Mouse (Mus musculus) MEL (cell line): Measurements from ENCODE around the gene Tia1. TPM values are rescaled to one million over a fixed set of nuclear protein-coding genes. Genes with fewer than 3 reads are reported as not detected.

ENCODE experiments used
- DNase-seq: peaks from one replicate; pipeline ENCODE4 v3.0.0; 2011; ENCODE audit warnings: low read depth, low spot score
- H3K27ac ChIP-seq: 2 replicates; pipeline ENCODE4 v1.5.1; 2012; ENCODE audit warnings: low read depth, mild to moderate bottlenecking, control low read depth, low read length, moderate library complexity; ENCODE audit not compliant: control insufficient read depth
- H3K27me3 ChIP-seq, 2 experiments: fragments of 150-350 bp in 1 of 2; sonication (generic) in 1 of 2; 2 replicates each; pipeline ENCODE4 v1.6.1; 2012; ENCODE audit warnings: low read length in 2 of 2, mild to moderate bottlenecking in 2 of 2, improper control_type of control experiment in 1 of 2, moderate library complexity in 1 of 2; ENCODE audit not compliant: insufficient read depth in 2 of 2, control insufficient read depth in 1 of 2
- H3K36me3 ChIP-seq, 2 experiments: 2 replicates each; pipeline ENCODE4 v1.6.1; 2012 to 2014; ENCODE audit warnings: low read length in 2 of 2, improper control_type of control experiment in 1 of 2, inconsistent platforms in 1 of 2, mild to moderate bottlenecking in 1 of 2; ENCODE audit not compliant: insufficient read depth in 2 of 2, control insufficient read depth in 1 of 2
- H3K4me1 ChIP-seq, 2 experiments: fragments of 150-350 bp in 1 of 2; sonication (generic) in 1 of 2; 2 replicates each; pipeline ENCODE4 v1.6.1; 2012; ENCODE audit warnings: low read length in 2 of 2, improper control_type of control experiment in 1 of 2, mild to moderate bottlenecking in 1 of 2; ENCODE audit not compliant: insufficient read depth in 2 of 2, control insufficient read depth in 1 of 2
- H3K4me3 ChIP-seq, 2 experiments: fragments of 150-350 bp in 1 of 2; sonication (generic) in 1 of 2; 2 replicates each; pipeline ENCODE4 v1.5.1; 2012; ENCODE audit warnings: low read depth in 2 of 2, low read length in 2 of 2, mild to moderate bottlenecking in 2 of 2, moderate library complexity in 2 of 2, control low read depth in 1 of 2, improper control_type of control experiment in 1 of 2; ENCODE audit not compliant: control insufficient read depth in 1 of 2, insufficient read depth in 1 of 2
- H3K79me2 ChIP-seq: 2 replicates; pipeline ENCODE4 v1.6.1; 2012; ENCODE audit warnings: mild to moderate bottlenecking, low read length, moderate library complexity; ENCODE audit not compliant: control insufficient read depth, poor library complexity, insufficient read depth
- H3K9ac ChIP-seq: 2 replicates; pipeline ENCODE4 v1.6.1; 2012; ENCODE audit warnings: low read depth, mild to moderate bottlenecking, control low read depth, low read length, moderate library complexity; ENCODE audit not compliant: control insufficient read depth, poor library complexity, severe bottlenecking
- H3K9me3 ChIP-seq: fragments of 150-350 bp; sonication (generic); replicated peaks from 2 replicates; pipeline ENCODE4 v1.6.1; 2012; ENCODE audit warnings: mild to moderate bottlenecking, low read length, improper control_type of control experiment, moderate library complexity; ENCODE audit not compliant: insufficient read depth
- BHLHE40 ChIP-seq: IDR thresholded peaks from 2 replicates; pipeline ENCODE4 v1.6.1; 2012; ENCODE audit warnings: low read depth, mild to moderate bottlenecking, inconsistent platforms, low read length, improper control_type of control experiment, borderline replicate concordance
- CHD1 ChIP-seq: IDR thresholded peaks from 2 replicates; pipeline ENCODE4 v1.6.1; 2012; ENCODE audit warnings: low read depth, mild to moderate bottlenecking, inconsistent platforms, low read length, improper control_type of control experiment
- CTCF ChIP-seq, 3 experiments: IDR thresholded peaks in 2 of 3; conservative IDR thresholded peaks in 1 of 3; 2 replicates each; pipeline ENCODE4 v1.5.1; 2011 to 2012; ENCODE audit warnings: low read length in 3 of 3, low read depth in 2 of 3, mild to moderate bottlenecking in 2 of 3, improper control_type of control experiment in 1 of 3, inconsistent platforms in 1 of 3, mixed read lengths in 1 of 3, moderate library complexity in 1 of 3; ENCODE audit not compliant: control insufficient read depth in 1 of 3, insufficient read depth in 1 of 3, poor library complexity in 1 of 3, severe bottlenecking in 1 of 3
- ELF1 ChIP-seq: IDR thresholded peaks from 2 replicates; pipeline ENCODE4 v1.6.1; 2014; ENCODE audit warnings: low read depth, mild to moderate bottlenecking, inconsistent platforms, low read length, improper control_type of control experiment, moderate library complexity
- GABPA ChIP-seq: IDR thresholded peaks from 2 replicates; pipeline ENCODE4 v1.6.1; 2012; ENCODE audit warnings: low read depth, mild to moderate bottlenecking, inconsistent platforms, low read length, improper control_type of control experiment, moderate library complexity
- GATA1 ChIP-seq: IDR thresholded peaks from 2 replicates; pipeline ENCODE4 v1.6.1; 2011; ENCODE audit warnings: low read depth, low read length, improper control_type of control experiment
- HCFC1 ChIP-seq: IDR thresholded peaks from 2 replicates; pipeline ENCODE4 v1.6.1; 2012; ENCODE audit warnings: low read depth, mild to moderate bottlenecking, inconsistent platforms, low read length, improper control_type of control experiment, moderate library complexity
- JUND ChIP-seq: IDR thresholded peaks from 2 replicates; pipeline ENCODE4 v1.6.1; 2011; ENCODE audit warnings: low read depth, mild to moderate bottlenecking, improper control_type of control experiment, low read length
- MAZ ChIP-seq: IDR thresholded peaks from 2 replicates; pipeline ENCODE4 v1.6.1; 2012; ENCODE audit warnings: low read depth, mild to moderate bottlenecking, inconsistent platforms, low read length, improper control_type of control experiment
- MEF2A ChIP-seq: IDR thresholded peaks from 2 replicates; pipeline ENCODE4 v1.6.1; 2014; ENCODE audit warnings: low read depth, mild to moderate bottlenecking, inconsistent platforms, low read length, improper control_type of control experiment; ENCODE audit not compliant: poor library complexity, insufficient replicate concordance, severe bottlenecking; ENCODE audit errors: extremely low read depth
- MYB ChIP-seq: IDR thresholded peaks from 2 replicates; pipeline ENCODE4 v1.6.1; 2011; ENCODE audit warnings: mild to moderate bottlenecking, low read depth, low read length, improper control_type of control experiment
- NELFE ChIP-seq: IDR thresholded peaks from 2 replicates; pipeline ENCODE4 v1.6.1; 2011; ENCODE audit warnings: low read depth, low read length, improper control_type of control experiment
- NRF1 ChIP-seq: IDR thresholded peaks from 2 replicates; pipeline ENCODE4 v1.6.1; 2014; ENCODE audit warnings: low read depth, mild to moderate bottlenecking, inconsistent platforms, low read length, improper control_type of control experiment, moderate library complexity; ENCODE audit not compliant: poor library complexity, insufficient read depth, severe bottlenecking
- POLR2A ChIP-seq, 2 experiments: IDR thresholded peaks; 2 replicates each; pipeline ENCODE4 v1.6.1; 2011 to 2012; ENCODE audit warnings: low read length in 2 of 2, mild to moderate bottlenecking in 2 of 2, control low read depth in 1 of 2, improper control_type of control experiment in 1 of 2, low read depth in 1 of 2, moderate library complexity in 1 of 2; ENCODE audit not compliant: control insufficient read depth in 1 of 2, insufficient read depth in 1 of 2, poor library complexity in 1 of 2
- POLR2AphosphoS2 ChIP-seq: IDR thresholded peaks from 2 replicates; pipeline ENCODE4 v1.6.1; 2011; ENCODE audit warnings: low read length, improper control_type of control experiment
- RAD21 ChIP-seq: IDR thresholded peaks from 2 replicates; pipeline ENCODE4 v1.6.1; 2011; ENCODE audit warnings: mild to moderate bottlenecking, low read depth, low read length, improper control_type of control experiment
- RCOR1 ChIP-seq: IDR thresholded peaks from 2 replicates; pipeline ENCODE4 v1.6.1; 2012; ENCODE audit warnings: low read depth, mild to moderate bottlenecking, inconsistent platforms, low read length, improper control_type of control experiment
- SIN3A ChIP-seq: IDR thresholded peaks from 2 replicates; pipeline ENCODE4 v1.6.1; 2012; ENCODE audit warnings: low read length, improper control_type of control experiment, inconsistent platforms
- SMC3 ChIP-seq: IDR thresholded peaks from 2 replicates; pipeline ENCODE4 v1.6.1; 2011; ENCODE audit warnings: low read depth, low read length, improper control_type of control experiment
- TAL1 ChIP-seq: IDR thresholded peaks from 2 replicates; pipeline ENCODE4 v1.6.1; 2012; ENCODE audit warnings: mild to moderate bottlenecking, inconsistent platforms, low read length, moderate library complexity, mixed read lengths
- TBP ChIP-seq: IDR thresholded peaks from 2 replicates; pipeline ENCODE4 v1.8.0; 2011; ENCODE audit warnings: low read depth, low read length, improper control_type of control experiment
- TCF12 ChIP-seq: IDR thresholded peaks from 2 replicates; pipeline ENCODE4 v1.6.1; 2014; ENCODE audit warnings: low read depth, mild to moderate bottlenecking, inconsistent platforms, low read length, improper control_type of control experiment, moderate library complexity
- USF2 ChIP-seq, 2 experiments: IDR thresholded peaks; 2 replicates each; pipeline ENCODE4 v1.6.1; 2011 to 2012; ENCODE audit warnings: improper control_type of control experiment in 2 of 2, low read length in 2 of 2, borderline replicate concordance in 1 of 2, inconsistent platforms in 1 of 2, low read depth in 1 of 2, mild to moderate bottlenecking in 1 of 2; ENCODE audit not compliant: insufficient read depth in 1 of 2
- ZC3H11A ChIP-seq: IDR thresholded peaks from 2 replicates; pipeline ENCODE4 v1.6.1; 2012; ENCODE audit warnings: low read depth, mild to moderate bottlenecking, inconsistent platforms, low read length, improper control_type of control experiment
- ZKSCAN1 ChIP-seq: IDR thresholded peaks from 2 replicates; pipeline ENCODE4 v1.6.1; 2012; ENCODE audit warnings: low read depth, mild to moderate bottlenecking, inconsistent platforms, low read length, improper control_type of control experiment, moderate library complexity
- polyA plus RNA-seq, 2 experiments: library from polyadenylated mRNA; stranded (reverse) in 1 of 2; unstranded in 1 of 2; fragments of >175 nt in 1 of 2; fragments of >200 nt in 1 of 2; gene quantifications; 2 replicates each; pipeline versions ENCODE4 v1.2.1 to v1.2.4; 2012; ENCODE audit warnings: low replicate concordance in 2 of 2, low read depth in 1 of 2; ENCODE audit not compliant: insufficient read length in 2 of 2, insufficient read depth in 1 of 2, missing spikeins in 1 of 2
- total RNA-seq: library from RNA; depleted of rRNA; stranded (reverse); fragments of 300-350 nt; gene quantifications from 2 replicates; pipeline ENCODE4 v1.2.3, GENCODE M21; 2012

The Tia1 gene
- total and polyA plus RNA-seq, 3 experiments: 21.5 to 25.3 TPM; not detected in 1

DNA sequence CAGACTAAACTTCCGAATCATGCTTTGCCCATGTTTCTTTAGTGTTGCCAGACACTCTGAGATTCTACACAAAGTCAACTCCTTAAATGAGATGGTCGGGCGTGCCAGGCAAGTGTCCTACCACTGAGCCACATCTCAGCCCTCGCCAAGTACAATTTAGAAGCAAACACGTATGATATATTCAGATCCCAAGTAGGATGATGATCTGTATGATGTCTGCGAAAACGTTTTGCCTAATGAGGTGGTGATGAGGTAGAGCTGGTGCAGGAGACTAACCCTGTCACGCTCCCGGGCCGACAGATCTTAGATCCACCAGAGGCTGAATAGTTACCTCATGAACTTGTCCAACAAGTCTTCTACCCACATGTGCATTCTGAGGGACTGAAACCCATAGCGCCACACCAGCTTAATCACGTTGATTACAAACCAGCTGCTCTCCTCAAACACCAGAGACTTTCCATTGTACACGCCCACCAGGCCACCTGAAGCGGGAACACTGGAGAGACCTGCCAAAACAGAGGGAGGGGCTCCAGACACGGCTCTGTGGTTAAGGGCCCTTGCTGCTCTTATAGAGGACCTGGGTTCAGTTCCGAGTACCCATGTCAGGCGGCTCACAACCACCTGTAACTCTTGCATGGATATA lies 9.8 kb upstream of the Tia1 start:
- DNase-seq: no peak
- peaks cover 4 to 5% of the 10 kb centered on the region in 2 experiments for H3K36me3 ChIP-seq

DNA sequence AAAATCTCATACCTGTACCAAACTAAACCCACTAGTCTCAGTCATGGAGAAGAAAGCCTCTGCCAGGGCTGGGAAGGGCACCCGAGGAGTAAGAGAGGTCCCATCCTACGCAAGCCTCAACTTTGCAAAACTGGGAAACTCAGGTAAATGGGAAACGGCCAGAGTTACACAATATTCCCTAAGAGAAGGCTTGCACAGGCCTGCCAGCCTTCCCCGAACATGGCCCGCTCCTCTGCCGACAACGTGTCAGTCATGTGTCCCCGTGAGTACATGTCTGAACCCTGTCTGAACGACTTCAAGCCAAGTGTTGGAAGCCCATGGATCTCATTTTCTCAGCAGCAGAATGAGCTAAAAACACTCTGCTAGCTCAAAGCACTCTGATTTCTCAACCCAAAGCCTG lies 9.0 kb upstream of the Tia1 start:
- H3K36me3 ChIP-seq: peaks cover 3 to 7% of the 10 kb centered on the region in 2 experiments
- no peaks in the 10 kb centered on the region for H3K27me3 ChIP-seq
- H3K4me1 ChIP-seq: peaks cover 0 to 9% of the 10 kb centered on the region in 2 experiments; a peak in 2 of 4 replicates
- no peaks in the 10 kb centered on the region for H3K9me3 ChIP-seq
- TF ChIP-seq POLR2AphosphoS2: no peak
- TF ChIP-seq NELFE: no peak
- TF ChIP-seq GABPA: no peak
- TF ChIP-seq HCFC1: no peak
- no peak for TF ChIP-seq ZKSCAN1
- no peak for TF ChIP-seq TAL1
- H3K4me3 ChIP-seq: no peak overlapping the region
- H3K9ac ChIP-seq: no peak overlapping the region
- H3K79me2 ChIP-seq: peaks cover 9% of the 10 kb centered on the region
- no peak overlapping the region for H3K27ac ChIP-seq
- DNase-seq: no peak

More for the DNA sequence above, 9.8 kb upstream of the Tia1 start:
- TF ChIP-seq HCFC1: no peak
- Histone ChIP-seq H3K9me3 (no peaks in the 10 kb centered on the region), H3K4me3 (no peak overlapping the region), H3K9ac (no peak overlapping the region), H3K4me1 (peaks cover 0 to 8% of the 10 kb centered on the region in 2 experiments; a peak in 2 of 4 replicates), H3K79me2 (peaks cover 9% of the 10 kb centered on the region), H3K27ac (no peak overlapping the region), H3K27me3 (no peaks in the 10 kb centered on the region)

DNA sequence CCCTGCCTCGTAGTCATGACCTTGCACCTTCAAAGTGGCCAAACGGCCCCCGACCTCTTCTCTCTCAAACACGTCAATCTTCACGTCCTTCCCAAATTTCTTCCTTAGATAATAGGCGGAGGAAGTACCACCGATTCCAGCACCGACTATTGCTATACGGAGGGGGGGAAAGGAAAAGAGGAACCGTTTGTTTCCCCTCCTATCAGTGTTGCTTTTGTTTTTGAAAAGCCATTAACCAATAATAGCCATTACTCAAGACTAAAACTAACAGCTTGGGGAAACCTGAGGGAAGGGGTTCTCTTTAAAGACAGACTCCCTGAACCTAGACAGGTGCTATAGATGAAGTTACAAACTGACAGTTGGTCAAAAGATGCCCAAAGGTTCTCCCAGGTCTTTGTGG lies 8.1 kb upstream of the Tia1 start:
- Histone ChIP-seq H3K4me1 (peaks cover 0 to 13% of the 10 kb centered on the region in 2 experiments; a peak in 2 of 4 replicates), H3K9me3 (no peaks in the 10 kb centered on the region)
- TF ChIP-seq RAD21 (no peak), ELF1 (no peak), POLR2A (IDR thresholded peaks at IDR 0.05; ENCODE audit: control insufficient read depth in 1 of 2, insufficient read depth in 1 of 2, low read depth in 1 of 2, low read length in 2 of 2, poor library complexity in 1 of 2) (no peak), TCF12 (no peak), TAL1 (no peak), JUND (0 out of 2 replicates have a peak, but pooled peaks have one; percentile 20), BHLHE40 (no peak), CHD1 (no peak), MEF2A (no peak), TBP (no peak), MAZ (no peak), SMC3 (no peak), RCOR1 (no peak), ZC3H11A (no peak), USF2 (IDR thresholded peaks at IDR 0.05; ENCODE audit: borderline replicate concordance in 1 of 2, insufficient read depth in 1 of 2, low read depth in 1 of 2, low read length in 2 of 2) (no peak), CTCF (IDR thresholded peaks at IDR 0.05 in 2 of 3, conservative IDR thresholded peaks at IDR 0.05 in 1 of 3; ENCODE audit: control insufficient read depth in 1 of 3, insufficient read depth in 1 of 3, low read depth in 2 of 3, low read length in 3 of 3, poor library complexity in 1 of 3, severe bottlenecking in 1 of 3) (no peak), NRF1 (no peak), SIN3A (peak; percentile 0; the same call in 1 of the 2 replicates), POLR2AphosphoS2 (no peak), GATA1 (0 out of 2 replicates have a peak, but pooled peaks have one; percentile 24), MYB (no peak)

More for the DNA sequence above, 8.1 kb upstream of the Tia1 start:
- peak; percentile 72 for DNase-seq
- H3K36me3 ChIP-seq: peaks cover 3 to 8% of the 10 kb centered on the region in 2 experiments
- peak overlapping the region; percentile 82 for H3K9ac ChIP-seq
- no peaks in the 10 kb centered on the region for H3K27me3 ChIP-seq
- H3K79me2 ChIP-seq: peaks cover 9% of the 10 kb centered on the region
- H3K27ac ChIP-seq: peak overlapping the region; percentile 62
- H3K4me3 ChIP-seq: peak overlapping the region; percentile 81 to 94
